Mouse (Mus musculus) left cerebral cortex, postnatal 4 days (tissue): ENCODE results near the gene Rfc2. TPM values are rescaled to one million over a fixed set of nuclear protein-coding genes. Genes with fewer than 3 reads are reported as not detected.
A peak's percentile ranks its signal among the peaks of the same experiment; 100 is the strongest.

Experiments
- DNase-seq: peaks from one replicate; pipeline ENCODE4 v3.0.0-alpha.2; 2022
- intact Hi-C: fragments of 180-260 bp; cut with DNase I; formaldehyde crosslinking; loops from one replicate; pipeline ENCODE4 v1.15.1; 2025
- total RNA-seq, 2 experiments: library from RNA; stranded (reverse); gene quantifications; 2 replicates each; pipeline ENCODE4 v1.2.3; 2021

Rfc2 gene
- total RNA-seq, 2 experiments from 2014 or later: 81.7 to 92.8 TPM

DNA sequence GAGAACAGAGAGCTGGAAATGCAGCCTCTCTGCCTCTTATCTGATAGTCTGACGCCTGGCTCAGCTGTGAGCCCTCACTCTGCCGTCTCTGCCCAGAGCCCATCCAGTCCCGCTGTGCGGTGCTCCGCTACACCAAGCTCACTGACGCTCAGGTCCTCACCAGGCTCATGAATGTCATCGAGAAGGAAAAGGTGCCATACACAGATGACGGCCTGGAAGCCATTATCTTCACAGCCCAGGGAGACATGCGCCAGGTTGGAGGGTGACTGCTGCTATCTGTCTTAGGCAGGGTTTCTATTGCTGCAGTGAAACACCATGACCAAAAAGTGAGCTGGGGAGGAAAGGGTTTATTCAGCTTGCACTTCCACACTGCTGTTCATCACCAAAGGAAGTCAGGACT is 11.9 kb downstream of the Rfc2 start:
- intact Hi-C loops: no loop called here
- DNase-seq: no peak

DNA sequence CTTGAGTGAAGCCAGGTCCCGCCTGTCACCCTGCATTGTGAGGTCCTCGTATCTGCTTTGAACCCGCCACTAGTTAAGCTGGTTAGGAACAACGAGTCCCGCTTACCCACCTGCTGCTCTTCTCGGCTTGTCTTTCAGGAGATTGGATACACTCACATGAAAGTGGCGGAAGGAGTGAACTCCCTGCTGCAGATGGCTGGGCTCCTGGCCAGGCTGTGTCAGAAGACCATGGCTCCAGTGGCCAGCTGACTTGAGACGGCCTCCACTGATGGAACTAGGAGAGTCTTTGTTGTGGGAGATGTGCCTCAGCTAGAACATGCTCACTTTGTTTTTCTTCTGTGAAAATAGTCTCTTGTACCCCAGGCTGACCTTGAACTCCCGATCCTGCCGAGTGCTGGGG is 16.5 kb downstream of the Rfc2 start:
- intact Hi-C loops: no loop called here
- peak; percentile 68 for DNase-seq

DNA sequence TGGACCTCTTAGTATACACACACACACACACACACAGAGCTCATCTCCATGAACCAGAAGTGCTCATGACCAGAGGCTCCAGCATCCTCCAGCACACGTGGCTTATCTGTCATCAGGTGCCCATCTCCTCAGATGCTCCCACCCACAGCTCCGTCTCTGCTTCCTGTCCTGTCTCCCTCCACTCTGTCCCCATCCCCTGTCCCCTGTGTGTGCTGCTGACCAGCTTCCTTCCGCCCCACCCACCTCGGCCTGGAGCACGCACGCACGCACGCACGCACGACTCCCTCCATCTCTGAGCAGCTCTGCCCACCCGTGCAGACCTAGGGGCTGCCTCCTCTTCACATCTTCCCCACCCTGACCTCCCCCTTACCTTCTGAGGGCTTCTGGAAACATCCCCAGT is 23.2 kb downstream of the Rfc2 start:
- DNase-seq: no peak
- intact Hi-C loops: no loop called here

DNA sequence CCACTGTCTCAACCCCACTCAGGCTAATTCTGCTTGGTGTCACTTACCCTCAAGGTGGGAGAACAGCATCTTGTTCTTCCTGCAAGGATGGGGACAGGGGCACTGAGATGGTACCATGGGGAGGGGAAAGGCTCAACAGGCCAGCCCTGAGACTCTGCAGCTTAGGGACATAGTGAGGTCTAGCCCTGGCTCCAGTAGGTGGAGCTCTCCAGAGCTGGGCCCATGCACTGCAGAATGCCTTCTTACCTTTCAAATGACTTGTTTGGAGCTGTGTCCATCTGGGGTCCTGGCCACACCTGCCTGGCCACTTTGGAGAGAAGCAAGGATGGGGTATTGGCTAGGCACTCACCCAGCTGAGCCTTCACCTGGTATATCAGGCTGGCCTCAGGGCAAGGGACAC is 25.1 kb downstream of the Rfc2 start:
- intact Hi-C loops: no loop called here
- no peak for DNase-seq

DNA sequence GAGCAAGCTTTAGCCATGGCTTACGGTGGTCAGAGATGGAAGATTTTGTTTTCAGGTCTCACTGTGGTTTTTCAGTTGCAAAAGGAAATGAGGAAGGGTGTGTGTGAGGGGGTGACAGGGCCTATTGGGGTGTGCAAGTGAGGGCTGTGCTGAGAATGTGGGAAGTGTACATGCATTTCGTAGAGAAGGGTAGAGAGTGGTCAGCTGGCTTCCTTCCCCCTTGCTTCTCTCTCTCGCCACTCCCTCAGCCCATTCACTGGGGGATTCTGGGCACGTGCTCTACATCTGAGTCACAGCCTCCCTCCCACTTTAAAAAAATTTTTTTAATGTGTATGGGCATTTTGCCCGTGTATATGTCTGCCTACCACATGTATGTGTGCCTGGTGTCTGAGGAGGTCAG is 26.0 kb downstream of the Rfc2 start:
- intact Hi-C loops: no loop called here
- no peak for DNase-seq

DNA sequence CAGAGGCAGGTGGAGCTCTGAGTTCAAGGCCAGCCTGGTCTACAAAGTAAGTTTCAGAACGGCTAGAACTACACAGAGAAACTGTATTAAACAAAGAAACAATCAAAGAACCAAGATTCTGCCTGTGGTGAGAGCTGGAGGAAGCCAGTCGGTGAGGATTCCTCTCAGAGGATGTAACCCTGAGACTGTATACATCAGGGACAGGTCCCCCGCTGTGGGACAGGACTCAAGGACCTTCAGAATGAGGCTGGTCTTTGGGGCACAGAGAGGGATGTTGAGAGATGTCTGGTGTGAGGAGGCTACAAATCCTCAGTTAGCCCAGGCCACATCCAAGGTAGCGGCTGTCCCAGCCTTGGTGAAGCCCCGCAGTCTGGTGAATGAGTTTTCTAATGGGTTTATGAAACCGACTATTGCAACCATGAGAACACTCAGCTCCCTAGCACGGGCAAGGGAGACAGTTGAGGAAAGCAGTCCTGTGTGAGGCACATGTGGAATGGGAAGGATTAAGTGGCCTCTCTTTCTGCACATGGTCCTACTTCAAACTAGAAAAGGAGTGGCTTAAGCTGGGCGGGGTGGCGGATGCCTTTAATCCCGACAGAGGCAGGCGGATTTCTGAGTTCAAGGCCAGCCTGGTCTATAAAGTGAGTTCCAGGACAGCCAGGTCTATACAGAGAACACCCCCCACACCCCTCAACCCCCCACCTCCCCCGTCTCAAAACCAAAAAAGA is 28.9 kb downstream of the Rfc2 start:
- no peak for DNase-seq
- intact Hi-C loops: no loop called here

DNA sequence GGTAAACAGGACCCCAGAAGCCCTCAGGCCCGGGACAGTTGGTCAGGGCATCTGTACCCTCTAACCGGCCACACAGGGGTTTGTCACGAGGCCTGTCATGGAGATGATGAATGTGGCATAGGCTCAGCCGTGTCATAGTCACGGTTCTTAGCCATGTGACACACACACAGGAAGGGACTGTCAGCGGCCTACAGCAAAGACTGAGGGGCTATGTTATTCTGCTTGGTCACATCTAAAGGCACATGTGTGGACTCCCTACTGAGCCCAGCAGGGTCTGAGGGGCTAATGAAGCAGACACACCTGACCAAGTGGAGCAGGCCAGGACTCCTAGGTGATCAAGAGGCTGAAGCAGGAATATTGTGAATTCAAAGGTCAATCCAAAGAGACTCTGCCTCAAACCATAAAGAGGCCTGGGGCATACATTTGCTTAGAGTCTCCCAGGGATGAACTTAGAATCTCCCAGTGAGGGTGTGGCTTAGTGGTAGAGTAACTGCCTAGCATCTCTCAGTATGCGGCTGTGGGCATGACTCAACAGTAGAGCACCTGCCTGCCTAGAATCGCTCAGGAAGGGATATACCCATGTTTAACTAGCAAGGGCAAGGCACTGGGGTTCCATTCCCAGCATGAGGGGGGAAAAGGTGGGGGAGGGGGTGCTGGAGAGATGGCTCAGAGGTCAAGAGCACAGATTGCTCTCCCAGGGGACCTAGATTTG is 30.8 kb downstream of the Rfc2 start:
- intact Hi-C loops: no loop called here
- no peak for DNase-seq

DNA sequence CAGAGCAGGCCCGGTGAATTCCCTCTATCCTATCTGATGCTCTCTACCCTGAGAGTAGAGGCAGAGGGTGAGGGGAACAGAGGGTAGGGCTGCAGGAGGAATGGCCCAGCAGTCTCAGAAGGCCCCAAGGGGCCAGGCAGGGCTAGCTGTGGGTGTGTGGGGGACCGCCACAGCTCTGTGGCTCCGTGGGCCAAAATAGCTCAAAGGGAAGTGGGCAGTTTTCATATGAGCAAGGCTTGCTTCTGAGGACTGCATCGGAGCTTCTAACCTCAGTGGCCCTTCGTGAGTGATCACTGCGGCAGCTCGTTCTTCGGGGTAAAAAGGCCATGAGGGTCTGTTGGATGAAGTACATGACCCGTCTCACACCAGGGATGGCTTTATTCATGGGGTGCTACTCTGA is 32.6 kb downstream of the Rfc2 start:
- no peak for DNase-seq
- intact Hi-C loops: no loop called here

DNA sequence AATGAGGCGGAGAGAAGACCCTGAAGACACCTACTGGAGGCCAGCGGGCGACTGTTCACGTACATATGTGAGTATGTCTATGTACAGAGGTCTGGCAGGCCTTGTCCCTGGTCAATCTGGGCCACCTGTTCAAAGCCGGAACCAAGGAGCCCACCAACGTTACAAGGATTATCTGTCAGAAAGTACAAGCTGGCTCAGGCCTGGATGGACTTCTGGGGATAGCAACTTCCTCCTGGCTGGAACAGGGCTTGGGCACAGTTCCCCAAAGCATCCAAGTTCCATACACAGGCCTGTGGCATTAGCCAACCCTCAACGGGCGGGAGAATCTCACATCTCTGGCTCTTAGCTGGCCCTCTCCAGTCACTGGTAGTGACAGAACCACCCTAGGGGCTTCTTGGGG is 33.1 kb downstream of the Rfc2 start:
- no peak for DNase-seq
- intact Hi-C loops: no loop called here

DNA sequence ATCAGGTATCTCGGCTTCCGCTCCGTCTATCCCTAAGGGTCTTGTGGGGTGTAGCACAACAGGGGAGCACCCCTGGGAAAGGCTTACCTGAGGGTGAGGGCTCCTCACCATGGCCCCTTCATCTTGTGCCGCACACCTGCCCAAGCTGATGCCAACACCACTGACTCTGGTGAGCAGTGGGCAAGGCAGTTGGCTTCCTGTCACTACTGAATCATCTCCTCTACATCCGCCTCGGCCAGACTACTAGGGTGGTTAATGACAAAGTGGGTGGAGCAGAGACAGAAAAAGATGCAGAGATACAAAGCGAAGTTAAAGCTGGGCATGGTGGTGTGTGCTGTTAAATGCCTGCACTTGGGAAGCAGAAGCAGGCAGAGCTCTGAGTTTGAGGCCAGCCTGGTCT is 33.6 kb downstream of the Rfc2 start, which contains the start of gene Lat2:
Gene Lat2 (minus strand): TSS at position 224 of the 400 bp plus-strand sequence.
- intact Hi-C loops: no loop called here
- no peak for DNase-seq

DNA sequence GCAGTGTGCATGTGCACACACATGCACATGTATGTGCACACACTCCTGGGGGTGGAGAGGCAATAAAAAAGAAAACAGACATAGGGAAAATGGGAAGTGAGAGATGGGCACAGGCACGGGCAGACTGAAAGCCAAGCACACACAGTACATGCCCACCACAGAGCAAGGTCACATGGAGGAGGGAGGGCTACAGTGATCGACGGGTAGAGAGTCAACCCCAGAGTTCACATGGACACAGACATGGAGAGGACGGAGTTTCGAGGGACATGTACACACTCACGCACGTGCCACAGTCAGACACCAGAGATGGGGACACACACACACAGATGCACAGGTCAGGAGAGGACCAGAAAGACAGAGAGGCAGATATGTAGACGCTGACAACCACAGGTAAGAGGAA is 34.2 kb downstream of the Rfc2 start:
- no peak for DNase-seq
- intact Hi-C loops: no loop called here

DNA sequence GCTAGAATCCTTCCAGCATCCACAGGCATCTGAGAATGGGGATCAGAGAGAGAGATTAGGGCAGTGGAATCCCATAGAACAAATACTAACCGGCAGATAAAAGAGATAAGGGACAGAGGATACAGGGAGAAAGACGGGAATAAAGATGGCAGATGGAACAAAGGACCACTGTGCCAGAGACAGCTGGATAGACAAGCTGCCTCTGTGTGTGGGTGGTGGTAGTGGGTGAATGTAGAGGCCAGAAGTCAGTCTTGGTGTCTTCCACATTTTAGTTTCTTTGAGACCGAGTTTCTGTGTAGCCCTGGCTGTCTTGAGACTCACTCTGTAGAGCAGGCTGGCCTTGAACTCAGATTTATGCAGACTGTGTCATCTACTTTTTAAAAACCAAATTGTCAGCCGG is 34.6 kb downstream of the Rfc2 start:
- intact Hi-C loops: no loop called here

DNA sequence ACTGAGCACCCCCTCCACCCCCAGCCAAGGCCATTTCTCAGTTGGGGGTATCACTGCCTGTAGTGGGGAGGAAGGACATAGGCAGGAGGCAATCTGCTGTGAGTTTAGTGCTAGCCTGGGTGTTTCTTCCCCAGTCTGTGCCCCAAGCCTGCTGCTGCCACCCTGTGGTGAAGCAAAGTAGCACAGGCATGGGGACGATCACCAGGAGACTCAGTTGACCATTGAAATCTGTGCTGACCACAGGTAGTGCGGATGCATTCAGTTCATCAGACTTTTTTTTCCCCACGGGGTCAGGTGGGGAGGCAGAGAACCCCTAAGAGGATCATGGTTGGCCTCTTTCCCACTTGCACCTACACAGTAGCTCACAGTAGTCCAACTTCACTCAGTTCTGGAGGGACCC is 35.9 kb downstream of the Rfc2 start:
- peak; percentile 53 for DNase-seq
- intact Hi-C loops: no loop called here

More for the DNA sequence above, 34.6 kb downstream of the Rfc2 start:
- no peak for DNase-seq

DNA sequence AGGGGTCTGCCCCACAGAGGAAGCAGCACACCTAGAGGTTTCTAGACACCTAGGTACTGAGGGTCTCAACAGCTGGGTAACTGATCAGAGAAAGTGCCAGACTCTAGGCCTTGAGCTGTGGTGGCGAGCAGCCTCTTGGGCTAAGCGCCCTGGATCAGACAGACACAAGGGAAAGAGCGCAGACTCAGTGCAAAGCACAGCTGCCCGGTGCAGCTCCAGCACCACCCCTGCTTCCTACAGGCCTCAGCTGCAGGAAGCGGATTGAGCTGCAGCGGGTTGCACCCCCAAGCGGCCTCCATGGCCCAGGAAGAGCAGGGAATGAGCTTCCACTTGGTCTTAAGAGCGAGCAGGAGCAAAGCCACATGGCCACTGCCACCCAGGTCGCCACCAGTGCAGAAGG is 39.3 kb downstream of the Rfc2 start:
- intact Hi-C loops: no loop called here

DNA sequence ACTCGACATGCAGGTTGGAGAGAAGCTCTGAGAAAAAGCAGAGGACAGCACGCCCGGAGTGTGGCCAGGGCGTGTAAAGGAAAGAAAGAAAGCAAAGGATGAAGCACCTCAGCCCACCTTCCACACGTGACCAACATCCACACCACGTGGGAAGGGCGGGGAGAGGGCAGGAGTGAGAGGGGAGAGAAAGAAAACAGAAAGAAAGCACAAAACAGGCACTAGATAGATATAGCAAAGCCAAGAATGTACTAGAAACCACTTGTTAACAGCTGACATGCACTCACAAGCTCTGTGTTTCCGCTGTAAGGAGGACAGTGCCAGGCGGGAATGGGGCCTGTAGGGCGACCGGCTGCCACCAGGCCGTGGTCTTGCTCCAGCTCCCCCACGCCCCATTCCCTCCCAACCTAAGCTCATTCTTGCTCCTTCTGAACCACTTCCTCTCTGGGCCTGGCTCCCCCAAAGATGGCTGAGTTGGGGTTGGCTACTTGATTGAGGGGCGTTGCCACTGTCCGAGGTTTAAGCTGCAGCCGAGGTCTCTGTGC is 40.0 kb downstream of the Rfc2 start:
- intact Hi-C loops: no loop called here

More for the DNA sequence above, 39.3 kb downstream of the Rfc2 start:
- DNase-seq: peak; percentile 46

DNA sequence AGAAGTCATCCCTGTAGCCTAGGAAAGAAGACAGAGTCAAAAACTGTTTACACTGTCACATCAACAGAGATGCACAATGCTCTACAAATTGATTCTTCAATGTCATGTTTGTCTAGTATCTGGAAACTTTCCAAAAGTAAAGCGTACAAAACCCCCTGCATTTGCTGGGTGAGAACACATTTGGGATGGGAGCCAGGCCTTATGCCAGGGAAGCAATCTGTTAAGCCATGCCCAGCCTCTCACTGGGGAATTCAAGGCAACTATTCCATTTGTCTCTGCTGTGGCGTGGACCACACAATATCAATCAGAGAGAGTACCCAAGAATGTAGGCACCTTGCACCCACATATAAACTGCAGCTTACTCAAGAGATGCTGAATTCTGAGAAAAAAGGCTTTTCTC is 40.9 kb downstream of the Rfc2 start:
- intact Hi-C loops: no loop called here
- peak; percentile 84 for DNase-seq

More for the DNA sequence above, 40.0 kb downstream of the Rfc2 start:
- DNase-seq: no peak

DNA sequence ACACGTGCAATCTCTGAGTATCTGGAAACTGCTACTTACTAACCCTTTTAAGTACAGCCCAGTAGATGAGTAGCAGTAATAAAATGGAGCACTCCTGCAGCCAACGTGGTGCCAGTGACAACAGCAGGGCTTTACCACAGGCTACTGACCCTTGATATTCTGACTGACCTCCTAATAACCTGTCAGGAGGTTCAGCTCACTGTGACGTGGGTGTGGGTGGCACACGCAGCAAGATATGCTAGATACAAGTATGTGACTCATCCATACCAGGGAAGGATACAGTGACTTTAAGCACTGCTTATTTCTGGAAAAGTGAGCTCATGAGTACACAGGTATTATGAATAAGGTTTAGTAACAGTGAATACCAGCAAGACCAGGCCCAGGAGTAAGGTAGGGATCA is 48.3 kb downstream of the Rfc2 start:
- intact Hi-C loops: no loop called here
- DNase-seq: no peak

DNA sequence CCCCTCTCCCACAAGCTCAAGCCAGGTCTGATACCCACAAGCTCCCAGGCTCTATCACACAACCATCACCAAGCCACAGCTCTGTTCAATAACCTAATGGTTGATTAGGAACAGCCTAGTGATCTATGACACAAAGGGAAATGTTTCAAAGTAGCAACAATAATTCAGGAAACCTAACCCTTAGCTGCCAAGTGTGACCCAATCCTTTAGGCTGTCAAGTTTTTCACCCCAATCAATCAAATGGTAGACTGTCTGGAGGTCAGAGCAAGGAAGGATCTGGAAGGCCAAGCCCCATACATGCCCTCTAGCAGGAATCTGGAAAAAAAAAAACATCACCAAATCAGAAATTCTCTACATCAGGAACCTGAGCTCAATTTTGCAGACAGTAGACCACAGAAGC is 49.7 kb downstream of the Rfc2 start:
- intact Hi-C loops: no loop called here
- DNase-seq: no peak

DNA sequence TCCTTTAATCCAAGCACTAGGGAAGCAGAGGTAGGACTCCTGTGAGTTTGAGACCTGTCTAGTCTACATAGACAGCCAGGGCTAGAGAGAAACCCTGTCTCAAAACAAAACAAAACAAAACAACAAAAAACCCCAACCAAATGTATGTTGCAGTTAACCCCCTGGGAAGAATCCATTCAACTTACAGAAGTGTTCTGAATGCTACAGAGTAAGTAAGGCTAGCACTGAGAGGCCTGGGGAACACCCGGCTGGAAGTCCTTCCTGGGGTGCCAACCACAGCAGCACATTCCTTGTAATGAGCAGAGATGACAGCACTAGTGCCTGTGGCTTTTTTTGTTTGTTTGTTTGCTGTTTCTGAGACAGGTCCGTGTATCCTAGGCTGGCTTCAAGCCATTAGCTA is 51.7 kb downstream of the Rfc2 start:
- intact Hi-C loops: no loop called here
- no peak for DNase-seq

DNA sequence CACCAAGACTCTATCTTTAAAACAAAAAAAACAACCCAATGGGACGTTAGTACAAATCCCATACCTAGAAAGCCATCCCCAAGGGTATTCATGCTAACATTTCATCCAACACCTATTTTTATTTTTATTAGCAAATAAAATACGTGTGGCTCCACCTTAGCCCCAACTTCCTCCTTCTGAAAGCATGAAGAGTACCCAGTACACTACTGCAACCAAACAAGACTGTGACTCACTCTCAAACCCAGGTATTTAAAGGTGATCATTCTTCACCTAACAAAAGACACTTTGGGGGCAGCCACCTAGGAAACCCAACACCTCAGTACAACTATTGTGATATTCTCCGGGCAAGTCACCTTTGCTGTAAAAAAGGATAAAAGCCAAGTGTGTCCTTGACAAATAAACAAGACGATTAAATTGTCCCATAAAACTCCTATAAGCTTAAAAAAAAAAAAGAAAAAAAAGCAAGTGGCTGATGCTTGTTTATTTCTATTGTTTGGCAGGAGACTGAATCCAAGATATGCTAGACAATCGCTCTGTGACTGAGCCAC is 56.7 kb downstream of the Rfc2 start:
- intact Hi-C loops: no loop called here
- DNase-seq: no peak

DNA sequence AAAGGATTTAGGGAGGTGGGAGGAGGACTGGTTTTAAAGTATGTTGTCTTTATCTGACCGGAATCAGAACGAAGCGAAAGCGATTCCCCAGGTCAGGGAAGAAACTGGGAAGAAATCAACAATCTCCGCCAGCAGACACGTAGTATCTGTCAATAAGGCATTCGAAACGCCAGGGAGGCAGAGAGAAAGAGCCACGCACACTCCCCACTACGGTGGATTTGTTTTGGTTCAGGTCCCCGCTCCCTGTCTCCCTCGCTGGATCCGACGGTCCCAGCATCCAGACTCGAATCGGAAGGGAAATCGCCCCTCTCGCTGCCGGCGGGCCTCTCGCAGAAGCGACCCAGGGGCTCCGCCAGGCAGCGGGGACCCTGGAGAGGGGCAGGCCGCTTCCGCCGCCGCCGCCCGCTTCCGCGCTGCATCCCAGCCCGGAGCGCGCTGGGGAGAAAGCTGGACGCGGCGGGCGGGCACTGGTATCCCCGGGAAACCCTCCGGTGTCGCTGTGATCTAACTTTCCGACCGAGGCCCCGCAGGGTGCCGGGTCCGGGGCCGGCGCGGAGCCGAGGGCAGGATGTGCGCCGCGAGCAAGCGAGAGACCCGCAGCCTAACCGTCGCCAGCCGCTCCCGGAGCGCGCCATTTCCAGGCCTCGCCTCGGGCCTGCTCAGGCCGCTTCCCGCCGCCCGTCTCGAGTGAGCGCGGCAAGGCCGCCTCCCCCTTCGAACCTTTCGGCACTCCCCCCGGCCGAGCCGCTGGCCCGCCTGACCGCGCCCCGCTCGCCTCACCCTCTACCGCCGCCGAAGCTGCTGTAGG is 57.5 kb downstream of the Rfc2 start:
- intact Hi-C loops: no loop called here
- no peak for DNase-seq
